Mouse (Mus musculus) cortical plate, adult 2 months (tissue): ENCODE measurements around the gene Clec11a. TPM values are rescaled to one million over a fixed set of nuclear protein-coding genes. Genes with fewer than 3 reads are reported as not detected.
"Not testable (repeated sequence)": the region's sequence is repeated elsewhere in the genome, so short reads cannot be mapped to it uniquely, and the experiment has no call there.

ENCODE experiments used
- H3K27ac ChIP-seq: fragments of 200-500 bp; 2 replicates; pipeline ENCODE4 v1.5.1; 2012; ENCODE audit warnings: low read length, control low read depth, inconsistent platforms; ENCODE audit not compliant: insufficient read depth
- H3K4me1 ChIP-seq: fragments of 200-500 bp; 2 replicates; pipeline ENCODE4 v1.6.1; 2011; ENCODE audit warnings: low read length; ENCODE audit not compliant: control insufficient read depth, insufficient read depth
- H3K4me3 ChIP-seq: fragments of 200-500 bp; 2 replicates; pipeline ENCODE4 v1.5.1; 2011; ENCODE audit warnings: mild to moderate bottlenecking, low read length, control low read depth; ENCODE audit not compliant: insufficient read depth
- CTCF ChIP-seq: fragments of 200-500 bp; IDR thresholded peaks from 2 replicates; pipeline ENCODE4 v1.5.1; 2011; ENCODE audit warnings: mild to moderate bottlenecking, control low read depth, low read length; ENCODE audit not compliant: insufficient read depth; ENCODE audit errors: extremely low read depth
- POLR2A ChIP-seq: fragments of 200-500 bp; IDR thresholded peaks from 2 replicates; pipeline ENCODE4 v1.6.1; 2011; ENCODE audit warnings: mild to moderate bottlenecking, low read length, control low read depth; ENCODE audit not compliant: insufficient read depth; ENCODE audit errors: extremely low read depth
- polyA plus RNA-seq: library from polyadenylated mRNA; depleted of rRNA; stranded (reverse); fragments of >200 nt; gene quantifications from 2 replicates; pipeline ENCODE4 v1.2.3, GENCODE M21; 2012

Gene Clec11a
- polyA plus RNA-seq, 1 experiment, result 5.4 TPM

- H3K4me1 ChIP-seq, result 0 out of 2 replicates have a peak, but pooled peaks cover 2% of the 10 kb centered on the region
- H3K27ac ChIP-seq, result peak within 1 kb of the TSS; percentile 96
- H3K4me3 ChIP-seq, result peak within 1 kb of the TSS; percentile 93
- TF ChIP-seq POLR2A, result no peak
- TF ChIP-seq CTCF, result no peak
Observed at GRCm38 (mm10) chr7:44309475-44310284, 3.0 kb upstream of the Clec11a start, which contains the start of gene Shank1. Shank1 (plus strand) TSS chr7:44310253.

- no peak for TF ChIP-seq POLR2A
- no peak for TF ChIP-seq CTCF
- 0 out of 2 replicates have a peak, but pooled peaks cover 2% of the 10 kb centered on the region for H3K4me1 ChIP-seq
Observed at GRCm38 (mm10) chr7:44307261-44308020, 739 bp upstream of the Clec11a start.

GRCm38 (mm10) chr7:44305686-44306085 is 1.0 kb downstream of the Clec11a start:
- TF ChIP-seq CTCF (no peak), POLR2A (0 out of 2 replicates have a peak, but pooled peaks have one; percentile 3)
- Histone ChIP-seq H3K4me1 (0 out of 2 replicates have a peak, but pooled peaks cover 2% of the 10 kb centered on the region), H3K4me3 (no peak overlapping the region; the same call in 1 of the 2 replicates), H3K27ac (no peak overlapping the region)

More at GRCm38 (mm10) chr7:44307261-44308020, 739 bp upstream of the Clec11a start:
- Histone ChIP-seq H3K27ac (no peak overlapping the region), H3K4me3 (no peak overlapping the region)

GRCm38 (mm10) chr7:44304775-44305641 is 1.7 kb downstream of the Clec11a start:
- peak overlapping the region; percentile 84; the same call in 1 of the 2 replicates for H3K27ac ChIP-seq

GRCm38 (mm10) chr7:44304463-44304774 is 2.3 kb downstream of the Clec11a start:
- peak overlapping the region; percentile 84; the same call in 1 of the 2 replicates for H3K27ac ChIP-seq
- peak overlapping the region; percentile 26 for H3K4me3 ChIP-seq
- TF ChIP-seq POLR2A, result no peak
- TF ChIP-seq CTCF, result no peak

More at GRCm38 (mm10) chr7:44304775-44305641, 1.7 kb downstream of the Clec11a start:
- 0 out of 2 replicates have a peak, but pooled peaks cover 2% of the 10 kb centered on the region for H3K4me1 ChIP-seq
- peak; percentile 96 for TF ChIP-seq POLR2A
- no peak for TF ChIP-seq CTCF
- H3K4me3 ChIP-seq, result peak overlapping the region; percentile 26

GRCm38 (mm10) chr7:44303346-44304340 is 3.1 kb downstream of the Clec11a start:
- TF ChIP-seq CTCF, result no peak
- TF ChIP-seq POLR2A, result no peak
- peak overlapping the region; percentile 26 for H3K4me3 ChIP-seq
- peak overlapping the region; percentile 84; the same call in 1 of the 2 replicates for H3K27ac ChIP-seq
- H3K4me1 ChIP-seq, result 0 out of 2 replicates have a peak, but pooled peaks cover 2% of the 10 kb centered on the region

More at GRCm38 (mm10) chr7:44304463-44304774, 2.3 kb downstream of the Clec11a start:
- H3K4me1 ChIP-seq, result 0 out of 2 replicates have a peak, but pooled peaks cover 2% of the 10 kb centered on the region

- not testable (repeated sequence) for H3K27ac ChIP-seq, H3K4me3 ChIP-seq, H3K4me1 ChIP-seq
Observed at GRCm38 (mm10) chr7:44297501-44297900, 9.2 kb downstream of the Clec11a start.

GRCm38 (mm10) chr7:44291418-44291817 is 15.3 kb downstream of the Clec11a start:
- TF ChIP-seq CTCF (no peak), POLR2A (no peak)
- no peaks in the 10 kb centered on the region for H3K4me1 ChIP-seq
- no peak overlapping the region for H3K27ac ChIP-seq
- no peak overlapping the region for H3K4me3 ChIP-seq

- Histone ChIP-seq H3K27ac (no peak overlapping the region), H3K4me3 (no peak overlapping the region), H3K4me1 (no peaks in the 10 kb centered on the region)
- TF ChIP-seq POLR2A (no peak), CTCF (no peak)
Observed at GRCm38 (mm10) chr7:44290986-44291385, 15.7 kb downstream of the Clec11a start.
